Mouse (Mus musculus) liver, embryonic 14.5 days (tissue): ENCODE measurements around the gene Ttll2.
"Not testable (repeated sequence)": the region's sequence is repeated elsewhere in the genome, so short reads cannot be mapped to it uniquely, and the experiment has no call there.

Source experiments
- CTCF ChIP-seq: IDR thresholded peaks from 2 replicates; pipeline ENCODE4 v1.5.1; 2016; ENCODE audit warnings: antibody characterized with exemption, low read depth, control low read depth
- EP300 ChIP-seq: IDR thresholded peaks from 2 replicates; pipeline ENCODE4 v1.6.1; 2016; ENCODE audit warnings: antibody characterized with exemption, low read depth

GRCm38 (mm10) chr17:7396288-7396687 is 43.8 kb upstream of the Ttll2 start:
- TF ChIP-seq CTCF, EP300: not testable (repeated sequence)
